Comparison of ENCODE assay signal across 9 mouse cellular contexts in genomic region chr19:38566752-38567151, GRCm38 (mm10).
DNase-seq lines count a peak whose midpoint lies in the region; ATAC-seq lines count a peak whose summit lies in the region.
"Had no signal": no experiment of that assay in that cellular context is flagged by ENCODE, and none has a peak within 500 bp of the region (broad histone marks: within the 10 kb centered on the region; RNA-seq: fewer than 3 reads in every experiment).

No protein-coding gene starts in this region.

- 0 out of 2 replicates have a peak overlapping the region, but pooled peaks have one; percentile 11 for H3K4me2 ChIP-seq in limb, embryonic 13.5 days (replicated peaks)
- H3K4me2 ChIP-seq in embryonic facial prominence, embryonic 14.5 days (ENCODE audit: low read depth, low read length): 0 out of 2 replicates have a peak overlapping the region, but pooled peaks have one; percentile 24
- H3K4me2 ChIP-seq in hindbrain, embryonic 16.5 days (ENCODE audit: low read length): peak overlapping the region; percentile 50

- no peak for DNase-seq in limb, embryonic 10.5 days (ENCODE audit: low spot score)
- peak; percentile 54 for DNase-seq in embryonic facial prominence, embryonic 14.5 days (ENCODE audit: low spot score)
- peak; percentile 8 for DNase-seq in retina, postnatal 7 days (ENCODE audit: low read depth, low spot score)
- no peak for DNase-seq in urinary bladder, postnatal 14 days (ENCODE audit: low spot score)
- no peak for DNase-seq in gastrocnemius, postnatal 25 days
- no peak for DNase-seq in kidney, adult 9 months

- H3K9me3 ChIP-seq in limb, embryonic 13.5 days: 0 out of 2 replicates have a peak, but pooled peaks cover 3% of the 10 kb centered on the region
- no peaks in the 10 kb centered on the region for H3K9me3 ChIP-seq in limb, embryonic 10.5 days (replicated peaks)
- H3K9me3 ChIP-seq in embryonic facial prominence, embryonic 14.5 days (ENCODE audit: control insufficient read depth, low read length): no peaks in the 10 kb centered on the region
- no peaks in the 10 kb centered on the region for H3K9me3 ChIP-seq in hindbrain, embryonic 16.5 days (ENCODE audit: control insufficient read depth, low read length)
- H3K9me3 ChIP-seq: megakaryocyte, embryonic 14.5 days had no signal

- 15% methylated on average over 7 of the region's 7 CpGs for WGBS in limb, embryonic 13.5 days
- 32% methylated on average over 7 of the region's 7 CpGs for WGBS in limb, embryonic 10.5 days
- WGBS in embryonic facial prominence, embryonic 14.5 days: 18% methylated on average over 7 of the region's 7 CpGs
- 9% methylated on average over 7 of the region's 7 CpGs for WGBS in hindbrain, embryonic 16.5 days

- no peaks in the 10 kb centered on the region for H3K36me3 ChIP-seq in limb, embryonic 13.5 days
- H3K36me3 ChIP-seq in limb, embryonic 10.5 days: no peaks in the 10 kb centered on the region
- no peaks in the 10 kb centered on the region for H3K36me3 ChIP-seq in embryonic facial prominence, embryonic 14.5 days (ENCODE audit: control insufficient read depth, insufficient read depth, low read length)
- H3K36me3 ChIP-seq in hindbrain, embryonic 16.5 days (ENCODE audit: control insufficient read depth, insufficient read depth, low read length): no peaks in the 10 kb centered on the region

- no peak for ATAC-seq in limb, embryonic 13.5 days (ENCODE audit: low FRiP score, low read depth)
- peak; percentile 37; the same call in 1 of the 2 replicates for ATAC-seq in embryonic facial prominence, embryonic 14.5 days (ENCODE audit: low read depth)
- peak; percentile 91 for ATAC-seq in hindbrain, embryonic 16.5 days

- no peak overlapping the region for H3K4me3 ChIP-seq in limb, embryonic 13.5 days
- H3K4me3 ChIP-seq in limb, embryonic 10.5 days: no peak overlapping the region
- no peak overlapping the region for H3K4me3 ChIP-seq in embryonic facial prominence, embryonic 14.5 days (ENCODE audit: low read depth, low read length)
- no peak overlapping the region for H3K4me3 ChIP-seq in hindbrain, embryonic 16.5 days (ENCODE audit: low read length)
- H3K4me3 ChIP-seq: megakaryocyte, embryonic 14.5 days had no signal

- no peak overlapping the region for H3K9ac ChIP-seq in limb, embryonic 13.5 days
- no peak overlapping the region for H3K9ac ChIP-seq in embryonic facial prominence, embryonic 14.5 days (ENCODE audit: low read depth, low read length)
- H3K9ac ChIP-seq in hindbrain, embryonic 16.5 days (ENCODE audit: low read depth, low read length): peak overlapping the region; percentile 47; the same call in 1 of the 2 replicates

- peaks cover 20% of the 10 kb centered on the region for H3K4me1 ChIP-seq in limb, embryonic 13.5 days
- H3K4me1 ChIP-seq in limb, embryonic 10.5 days: peaks cover 14% of the 10 kb centered on the region
- H3K4me1 ChIP-seq in embryonic facial prominence, embryonic 14.5 days (ENCODE audit: control insufficient read depth, insufficient read depth, low read length): 0 out of 2 replicates have a peak, but pooled peaks cover 5% of the 10 kb centered on the region
- peaks cover 7% of the 10 kb centered on the region for H3K4me1 ChIP-seq in hindbrain, embryonic 16.5 days (ENCODE audit: control insufficient read depth, insufficient read depth, low read depth, low read length)
- H3K4me1 ChIP-seq: megakaryocyte, embryonic 14.5 days had no signal

- no peaks in the 10 kb centered on the region for H3K27me3 ChIP-seq in limb, embryonic 13.5 days
- H3K27me3 ChIP-seq in limb, embryonic 10.5 days (ENCODE audit: low read depth, poor library complexity, severe bottlenecking): no peaks in the 10 kb centered on the region
- H3K27me3 ChIP-seq in embryonic facial prominence, embryonic 14.5 days (replicated peaks; ENCODE audit: control insufficient read depth, insufficient read depth, low read length): no peaks in the 10 kb centered on the region
- H3K27me3 ChIP-seq in hindbrain, embryonic 16.5 days (replicated peaks; ENCODE audit: control insufficient read depth, insufficient read depth, low read length): no peaks in the 10 kb centered on the region
- H3K27me3 ChIP-seq: megakaryocyte, embryonic 14.5 days had no signal

- no peak overlapping the region for H3K27ac ChIP-seq in limb, embryonic 13.5 days
- no peak overlapping the region for H3K27ac ChIP-seq in limb, embryonic 10.5 days
- no peak overlapping the region for H3K27ac ChIP-seq in embryonic facial prominence, embryonic 14.5 days (replicated peaks; ENCODE audit: low read depth, low read length)
- H3K27ac ChIP-seq in hindbrain, embryonic 16.5 days (ENCODE audit: low read depth, low read length): 0 out of 2 replicates have a peak overlapping the region, but pooled peaks have one; percentile 14

Comparison
In these comparisons a context has a peak if more than half of its experiments do, and no peak if none do; other contexts are left out.
1. DNase-seq: peak in embryonic facial prominence, embryonic 14.5 days (single experiment) and retina, postnatal 7 days (single experiment); none in limb, embryonic 10.5 days (single experiment), urinary bladder, postnatal 14 days (single experiment), gastrocnemius, postnatal 25 days (single experiment) and kidney, adult 9 months (single experiment).
2. Peak in every context shown above with its lines, with median percentiles within 50 percentile points of each other: H3K4me2 ChIP-seq.